Mouse (Mus musculus): ENCODE results near the gene Yrdc. TPM values are rescaled to one million over a fixed set of nuclear protein-coding genes. Genes with fewer than 3 reads are reported as not detected.

The Yrdc gene
- 22.4 and 24.3 TPM in 2 replicates for polyA plus RNA-seq (2012; rRNA removed)

- H3K27ac ChIP-seq (ENCODE audit: insufficient read depth, low read depth, low read length), result peak within 1 kb of the TSS; percentile 45
- no peak; the same call in none of the 2 replicates for TF ChIP-seq POLR2A (IDR thresholded peaks at IDR 0.05; ENCODE audit: low read depth, low read length)
- under 1% methylated on average over 89 of the region's 90 CpGs for WGBS
Observed at GRCm38 (mm10) chr4:124850261-124850913, at the start of gene Yrdc. Yrdc (plus strand) TSS chr4:124850679.

GRCm38 (mm10) chr4:124801552-124802308 is 48.7 kb upstream of the Yrdc start, which contains the start of gene Mtf1:
Mtf1 (plus strand) TSS chr4:124802104.
- peaks cover 43% of the 10 kb centered on the region for H3K36me3 ChIP-seq (ENCODE audit: control insufficient read depth, insufficient read depth, low read length)

More at GRCm38 (mm10) chr4:124850261-124850913, at the start of gene Yrdc:
- H3K27me3 ChIP-seq (ENCODE audit: control insufficient read depth, insufficient read depth, low read length), result no peaks in the 10 kb centered on the region
- peaks cover 4% of the 10 kb centered on the region for H3K4me1 ChIP-seq (ENCODE audit: control insufficient read depth, insufficient read depth, insufficient read length, low read length)
- H3K4me3 ChIP-seq (ENCODE audit: low read depth, low read length), result peak within 1 kb of the TSS; percentile 93
- H3K36me3 ChIP-seq (ENCODE audit: control insufficient read depth, insufficient read depth, low read length), result peaks cover 13% of the 10 kb centered on the region; the same call in 1 of the 2 replicates

GRCm38 (mm10) chr4:124802309-124803260 is 47.9 kb upstream of the Yrdc start:
- H3K27ac ChIP-seq (ENCODE audit: insufficient read depth, low read depth, low read length), result peak overlapping the region; percentile 100
- TF ChIP-seq POLR2A (IDR thresholded peaks at IDR 0.05; ENCODE audit: low read depth, low read length) (peak; percentile 42; the same call in 1 of the 2 replicates), CTCF (IDR thresholded peaks at IDR 0.05; ENCODE audit: extremely low read depth, insufficient read length, insufficient replicate concordance, low read depth, low read length) (no peak)
- H3K4me3 ChIP-seq (ENCODE audit: low read depth, low read length), result peak overlapping the region; percentile 97
- no peaks in the 10 kb centered on the region for H3K27me3 ChIP-seq (ENCODE audit: control insufficient read depth, insufficient read depth, low read length)
- peaks cover 22% of the 10 kb centered on the region; the same call in 1 of the 2 replicates for H3K4me1 ChIP-seq (ENCODE audit: control insufficient read depth, insufficient read depth, insufficient read length, low read length)
- peaks cover 40% of the 10 kb centered on the region for H3K36me3 ChIP-seq (ENCODE audit: control insufficient read depth, insufficient read depth, low read length)
- WGBS, result under 1% methylated on average over 53 of the region's 53 CpGs

More at GRCm38 (mm10) chr4:124801552-124802308, 48.7 kb upstream of the Yrdc start, which contains the start of gene Mtf1:
- Histone ChIP-seq H3K4me3 (ENCODE audit: low read depth, low read length) (peak within 1 kb of the TSS; percentile 97), H3K4me1 (ENCODE audit: control insufficient read depth, insufficient read depth, insufficient read length, low read length) (peaks cover 15% of the 10 kb centered on the region; the same call in 1 of the 2 replicates), H3K27me3 (ENCODE audit: control insufficient read depth, insufficient read depth, low read length) (no peaks in the 10 kb centered on the region), H3K27ac (ENCODE audit: insufficient read depth, low read depth, low read length) (peak within 1 kb of the TSS; percentile 100)
- peak; percentile 82 for TF ChIP-seq CTCF (IDR thresholded peaks at IDR 0.05; ENCODE audit: extremely low read depth, insufficient read length, insufficient replicate concordance, low read depth, low read length)
- TF ChIP-seq POLR2A (IDR thresholded peaks at IDR 0.05; ENCODE audit: low read depth, low read length), result no peak
- 3% methylated on average over 21 of the region's 21 CpGs for WGBS

DNA sequence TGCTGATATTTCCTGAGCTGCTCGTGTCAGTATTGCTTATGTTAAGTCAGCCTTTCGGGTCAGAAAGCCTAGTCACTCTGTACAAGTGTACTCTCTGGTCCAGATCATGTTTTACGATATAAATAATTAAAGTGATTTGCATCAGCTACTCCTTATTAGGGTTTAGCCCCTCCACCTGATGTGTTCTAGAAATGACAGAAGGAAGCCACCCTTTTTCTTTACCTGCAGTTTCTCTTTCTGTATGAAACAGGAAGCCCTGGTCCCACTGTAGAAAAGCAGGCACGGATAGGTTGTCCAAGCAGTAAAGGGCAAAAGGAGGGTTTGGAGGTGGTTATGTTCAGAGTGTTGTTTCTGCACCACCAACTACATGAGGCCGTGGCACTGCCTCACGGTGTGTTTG is 47.1 kb upstream of the Yrdc start:
- peaks cover 24% of the 10 kb centered on the region; the same call in 1 of the 2 replicates for H3K4me1 ChIP-seq (ENCODE audit: control insufficient read depth, insufficient read depth, insufficient read length, low read length)
- TF ChIP-seq CTCF (IDR thresholded peaks at IDR 0.05; ENCODE audit: extremely low read depth, insufficient read length, insufficient replicate concordance, low read depth, low read length), result no peak
- TF ChIP-seq POLR2A (IDR thresholded peaks at IDR 0.05; ENCODE audit: low read depth, low read length), result no peak
- 50% methylated on average over 6 of the region's 6 CpGs for WGBS
- H3K27ac ChIP-seq (ENCODE audit: insufficient read depth, low read depth, low read length), result peak overlapping the region; percentile 67
- H3K36me3 ChIP-seq (ENCODE audit: control insufficient read depth, insufficient read depth, low read length), result peaks cover 34% of the 10 kb centered on the region
- peak overlapping the region; percentile 58 for H3K4me3 ChIP-seq (ENCODE audit: low read depth, low read length)
- H3K27me3 ChIP-seq (ENCODE audit: control insufficient read depth, insufficient read depth, low read length), result no peaks in the 10 kb centered on the region

- no peak for TF ChIP-seq POLR2A (IDR thresholded peaks at IDR 0.05; ENCODE audit: low read depth, low read length)
- no peak for TF ChIP-seq CTCF (IDR thresholded peaks at IDR 0.05; ENCODE audit: extremely low read depth, insufficient read length, insufficient replicate concordance, low read depth, low read length)
- Histone ChIP-seq H3K4me3 (ENCODE audit: low read depth, low read length) (no peak overlapping the region), H3K27me3 (ENCODE audit: control insufficient read depth, insufficient read depth, low read length) (no peaks in the 10 kb centered on the region), H3K36me3 (ENCODE audit: control insufficient read depth, insufficient read depth, low read length) (peaks cover 34% of the 10 kb centered on the region), H3K4me1 (ENCODE audit: control insufficient read depth, insufficient read depth, insufficient read length, low read length) (peaks cover 27% of the 10 kb centered on the region; the same call in 1 of the 2 replicates), H3K27ac (ENCODE audit: insufficient read depth, low read depth, low read length) (peak overlapping the region; percentile 29; the same call in 1 of the 2 replicates)
- WGBS, result 68% methylated on average over 5 of the region's 5 CpGs
Observed at GRCm38 (mm10) chr4:124808511-124808910, 42.0 kb upstream of the Yrdc start.

GRCm38 (mm10) chr4:124809136-124809883 is 41.2 kb upstream of the Yrdc start:
- no peaks in the 10 kb centered on the region for H3K27me3 ChIP-seq (ENCODE audit: control insufficient read depth, insufficient read depth, low read length)
- H3K4me3 ChIP-seq (ENCODE audit: low read depth, low read length), result no peak overlapping the region
- H3K27ac ChIP-seq (ENCODE audit: insufficient read depth, low read depth, low read length), result 0 out of 2 replicates have a peak overlapping the region, but pooled peaks have one; percentile 29
- peaks cover 24% of the 10 kb centered on the region; the same call in 1 of the 2 replicates for H3K4me1 ChIP-seq (ENCODE audit: control insufficient read depth, insufficient read depth, insufficient read length, low read length)
- peaks cover 34% of the 10 kb centered on the region for H3K36me3 ChIP-seq (ENCODE audit: control insufficient read depth, insufficient read depth, low read length)
- TF ChIP-seq CTCF (IDR thresholded peaks at IDR 0.05; ENCODE audit: extremely low read depth, insufficient read length, insufficient replicate concordance, low read depth, low read length) (no peak), POLR2A (IDR thresholded peaks at IDR 0.05; ENCODE audit: low read depth, low read length) (no peak)
- WGBS, result 65% methylated on average over 9 of the region's 9 CpGs
